Mouse (Mus musculus) WW6 (cell line): ENCODE measurements around the gene Arhgap22.

Source experiments
- DNase-seq: peaks from one replicate; pipeline ENCODE4 v3.0.0-alpha.2; 2013; ENCODE audit warnings: low read depth, low spot score

Gene Arhgap22

GRCm38 (mm10) chr14:33331627-33332026 is 117.8 kb downstream of the Arhgap22 start:
- DNase-seq, result no peak

- no peak for DNase-seq
These were observed 120.0 kb downstream of the Arhgap22 start for GRCm38 (mm10) chr14:33333833-33334232.

GRCm38 (mm10) chr14:33334402-33334801 is 120.6 kb downstream of the Arhgap22 start:
- no peak for DNase-seq

- DNase-seq, result no peak
These were observed 121.9 kb downstream of the Arhgap22 start for GRCm38 (mm10) chr14:33335733-33336132.

- DNase-seq, result no peak
These were observed 124.9 kb downstream of the Arhgap22 start for GRCm38 (mm10) chr14:33338684-33339083.

GRCm38 (mm10) chr14:33343131-33343725 is 129.4 kb downstream of the Arhgap22 start:
- no peak for DNase-seq

GRCm38 (mm10) chr14:33346546-33346945 is 132.7 kb downstream of the Arhgap22 start:
- no peak for DNase-seq

- DNase-seq, result no peak
These were observed 133.9 kb downstream of the Arhgap22 start for GRCm38 (mm10) chr14:33347738-33348137.

GRCm38 (mm10) chr14:33348146-33348545 is 134.3 kb downstream of the Arhgap22 start:
- DNase-seq, result no peak

- DNase-seq, result no peak
These were observed 137.2 kb downstream of the Arhgap22 start for GRCm38 (mm10) chr14:33351019-33351418.

- DNase-seq, result no peak
These were observed 138.3 kb downstream of the Arhgap22 start for GRCm38 (mm10) chr14:33351984-33352722.

GRCm38 (mm10) chr14:33352890-33353289 is 139.1 kb downstream of the Arhgap22 start:
- no peak for DNase-seq

GRCm38 (mm10) chr14:33355276-33355675 is 141.4 kb downstream of the Arhgap22 start:
- no peak for DNase-seq

- DNase-seq, result no peak
These were observed 144.0 kb downstream of the Arhgap22 start for GRCm38 (mm10) chr14:33357600-33358368.

- DNase-seq, result no peak
These were observed 145.1 kb downstream of the Arhgap22 start for GRCm38 (mm10) chr14:33358891-33359290.

- DNase-seq, result no peak
These were observed 147.7 kb downstream of the Arhgap22 start for GRCm38 (mm10) chr14:33361546-33361945.

GRCm38 (mm10) chr14:33362122-33362521 is 148.3 kb downstream of the Arhgap22 start:
- no peak for DNase-seq

- no peak for DNase-seq
These were observed 149.0 kb downstream of the Arhgap22 start for GRCm38 (mm10) chr14:33362807-33363206.

GRCm38 (mm10) chr14:33363611-33364010 is 149.8 kb downstream of the Arhgap22 start:
- DNase-seq, result no peak

- no peak for DNase-seq
These were observed 150.2 kb downstream of the Arhgap22 start for GRCm38 (mm10) chr14:33364061-33364460.

- no peak for DNase-seq
These were observed 153.3 kb downstream of the Arhgap22 start for GRCm38 (mm10) chr14:33366891-33367777.
